ENCODE assay signal across 28 mouse cellular contexts in genomic region chr2:60627952-60628351, GRCm38 (mm10).
A peak's percentile ranks its signal among the peaks of the same experiment; 100 is the strongest.
DNase-seq lines count a peak whose midpoint lies in the region; ATAC-seq lines count a peak whose summit lies in the region.
"Had no signal": no experiment of that assay in that cellular context is flagged by ENCODE, and none has a peak within 500 bp of the region (broad histone marks: within the 10 kb centered on the region; RNA-seq: fewer than 3 reads in every experiment).

No protein-coding gene starts in this region.

- H3K9me3 ChIP-seq in megakaryocyte, embryonic 14.5 days: no peaks in the 10 kb centered on the region
- H3K9me3 ChIP-seq: embryonic facial prominence, embryonic 10.5 days; embryonic facial prominence, embryonic 13.5 days; forebrain, embryonic 13.5 days; heart, embryonic 12.5 days; heart, embryonic 15.5 days; hindbrain, embryonic 12.5 days; hindbrain, embryonic 15.5 days had no signal

- no peak for ATAC-seq in megakaryocyte, adult 5-6 weeks (ENCODE audit: poor library complexity, severe bottlenecking)
- peak; percentile 56 to 62 for ATAC-seq in hematopoietic stem cell, adult 5-6 weeks (replicated peaks in 1 of 2; ENCODE audit: insufficient read depth in 1 of 2, low FRiP score in 2 of 2, low TSS enrichment in 1 of 2, low read depth in 1 of 2, poor library complexity in 2 of 2, severe bottlenecking in 2 of 2)
- no peak for ATAC-seq in activated CD4-positive, CD25-positive, alpha-beta regulatory T cell, adult 4 months
- ATAC-seq: CD4-positive, CD25-positive, alpha-beta regulatory T cell, adult 4 months; forebrain, embryonic 13.5 days; forebrain, embryonic 16.5 days had no signal

- H3K4me1 ChIP-seq in megakaryocyte, embryonic 14.5 days: peaks cover 31% of the 10 kb centered on the region
- H3K4me1 ChIP-seq: embryonic facial prominence, embryonic 10.5 days; embryonic facial prominence, embryonic 13.5 days; forebrain, embryonic 13.5 days; heart, embryonic 15.5 days; hindbrain, embryonic 12.5 days; hindbrain, embryonic 15.5 days had no signal

- H3K27me3 ChIP-seq in megakaryocyte, embryonic 14.5 days (replicated peaks): no peaks in the 10 kb centered on the region
- H3K27me3 ChIP-seq: embryonic facial prominence, embryonic 13.5 days; heart, embryonic 12.5 days; heart, embryonic 15.5 days; hindbrain, embryonic 12.5 days; hindbrain, embryonic 15.5 days had no signal

- intact Hi-C loops in heart, postnatal 10 days (cut with DNase I): no loop called here

- no peaks in the 10 kb centered on the region for H3K36me3 ChIP-seq in megakaryocyte, embryonic 14.5 days (replicated peaks; ENCODE audit: low read length)
- H3K36me3 ChIP-seq: embryonic facial prominence, embryonic 10.5 days; embryonic facial prominence, embryonic 13.5 days; heart, embryonic 12.5 days; heart, embryonic 15.5 days; hindbrain, embryonic 12.5 days; hindbrain, embryonic 15.5 days had no signal

- H3K4me3 ChIP-seq in megakaryocyte, embryonic 14.5 days (replicated peaks): peak overlapping the region; percentile 87
- H3K4me3 ChIP-seq: embryonic facial prominence, embryonic 10.5 days; embryonic facial prominence, embryonic 13.5 days; erythroblast, embryonic 14.5 days; forebrain, embryonic 13.5 days; heart, embryonic 12.5 days; heart, embryonic 15.5 days; hindbrain, embryonic 12.5 days; hindbrain, embryonic 15.5 days had no signal

- peak; percentile 61 for DNase-seq in MEL-GATA-1-ER (ENCODE audit: extremely low read depth, low read depth)
- no peak for DNase-seq in urinary bladder, postnatal 4 days (ENCODE audit: low spot score in 2 of 2)
- no peak for DNase-seq in heart, postnatal 10 days
- DNase-seq: adrenal gland, postnatal 10 days; adrenal gland, postnatal 36 days; B cell, adult 2 months; cerebellum, adult 18-20 months; cerebellum, adult 9-10 months; cerebellum, postnatal 14 days; embryo, embryonic 11 days; gastrocnemius, postnatal 14 days; heart, adult 18-20 months; heart, postnatal 14 days; heart, postnatal 4 days had no signal

Comparison
In these comparisons a context has a peak if more than half of its experiments do, and no peak if none do; other contexts are left out.
1. ATAC-seq: peak in hematopoietic stem cell, adult 5-6 weeks (2 of 2); none in megakaryocyte, adult 5-6 weeks (single experiment) and activated CD4-positive, CD25-positive, alpha-beta regulatory T cell, adult 4 months (single experiment).